Mouse (Mus musculus) lung, postnatal 4 days (tissue): ENCODE measurements around the gene Zfp362.

Experiments
- DNase-seq, 2 experiments: peaks; one replicate each; pipeline ENCODE4 v3.0.0; 2021

Gene Zfp362

DNA sequence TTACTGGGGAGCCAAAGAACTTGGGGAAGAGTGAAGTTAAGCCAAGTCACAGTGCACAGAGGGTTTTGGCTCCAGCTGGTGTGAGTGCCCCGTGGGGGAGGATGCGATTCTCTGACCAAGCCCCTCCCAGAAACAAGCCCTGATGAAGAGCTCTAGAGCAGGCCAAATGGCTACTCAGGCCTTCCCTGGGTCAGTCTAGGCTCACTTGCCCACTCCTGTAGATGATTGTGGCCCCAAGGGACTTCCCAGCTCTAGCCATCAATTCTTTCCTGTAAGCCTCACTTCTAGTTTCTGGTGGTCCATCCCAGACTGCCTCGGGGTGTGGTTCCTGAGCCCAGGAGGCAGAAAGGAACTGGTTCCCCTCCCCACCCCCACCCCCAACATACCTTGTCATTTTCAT lies 50.8 kb downstream of the Zfp362 start, which contains the start of gene A3galt2:
TSS of gene A3galt2 (plus strand) at position 301 of the 400 bp plus-strand sequence.
- peak in 1 of 2 experiments; percentile 17 for DNase-seq

DNA sequence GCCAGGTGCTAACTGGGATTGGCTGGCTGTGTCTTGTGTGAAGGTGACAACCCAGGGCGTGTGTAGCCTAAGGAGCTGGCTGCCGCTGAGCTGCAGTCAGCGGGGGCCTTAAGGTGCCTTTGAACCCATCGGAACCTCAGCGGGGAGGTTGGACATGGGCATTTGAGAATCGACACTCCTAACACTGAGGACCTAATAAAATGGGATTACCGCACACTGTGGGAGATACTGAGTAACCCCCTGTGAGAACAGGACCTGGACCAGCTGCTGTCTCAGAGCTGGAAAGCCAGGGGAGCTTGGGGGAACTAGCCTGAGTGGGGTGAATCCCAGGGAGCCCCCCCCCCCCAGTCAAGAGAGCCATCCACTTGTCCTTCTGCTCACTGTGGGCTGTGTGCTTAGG lies 52.3 kb downstream of the Zfp362 start:
- DNase-seq = peak in 1 of 2 experiments; percentile 19

DNA sequence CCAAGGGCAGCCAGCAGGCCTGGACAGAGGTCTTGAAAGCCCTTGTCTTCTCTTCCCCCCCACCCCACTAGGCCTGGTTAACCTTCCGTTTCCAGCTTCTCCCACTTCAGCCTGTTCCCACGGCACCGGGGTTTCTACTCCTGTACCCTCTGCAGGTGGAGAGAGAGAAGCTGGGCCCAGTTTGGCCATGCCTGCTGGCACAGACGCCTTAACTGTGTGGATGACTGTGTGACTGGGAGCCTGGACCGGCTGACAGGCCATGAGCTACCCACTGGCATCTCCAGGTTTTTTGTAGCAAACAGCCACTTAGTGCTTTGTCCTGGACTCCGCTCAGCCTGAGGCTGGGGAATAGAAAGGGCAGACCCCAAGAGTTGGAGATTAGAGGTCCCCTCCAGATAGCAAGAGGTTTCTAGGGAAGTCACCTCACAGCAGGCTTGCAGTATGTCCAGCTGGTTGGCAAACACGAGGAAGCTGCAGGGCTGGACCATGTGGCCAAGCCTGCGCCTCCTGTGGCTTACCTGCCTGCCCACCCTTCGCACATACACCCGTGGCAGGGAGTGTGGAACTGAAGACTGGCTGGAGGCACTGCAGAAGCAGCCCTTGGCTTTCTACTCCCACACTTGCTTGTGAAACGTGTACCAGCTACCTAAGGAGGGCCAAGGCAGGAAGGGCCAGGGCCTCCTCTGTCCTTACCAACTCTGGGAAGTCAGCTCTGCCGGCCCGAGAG lies 53.7 kb downstream of the Zfp362 start:
- DNase-seq = peak in 1 of 2 experiments; percentile 20

DNA sequence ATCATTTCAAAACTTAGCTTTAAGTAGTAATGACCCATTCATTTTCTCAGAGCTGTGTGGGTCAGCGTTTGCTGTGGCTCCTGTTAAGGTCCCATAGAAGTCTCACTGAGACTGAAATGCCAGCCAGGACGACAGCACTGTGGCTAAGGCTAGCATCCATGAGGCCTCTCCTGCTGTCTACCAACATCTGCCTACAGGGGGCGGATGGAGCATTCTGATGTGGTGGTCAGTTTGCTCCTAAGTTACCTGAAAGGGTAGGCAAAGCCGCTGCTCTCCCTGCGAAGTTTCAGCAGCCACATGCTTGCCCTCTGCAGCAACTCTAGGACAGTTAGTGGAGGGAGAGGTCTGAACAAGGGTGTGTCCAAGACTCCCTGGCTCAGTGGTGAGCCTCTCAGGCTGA lies 54.8 kb downstream of the Zfp362 start:
- peak in 1 of 2 experiments; percentile 22 for DNase-seq

DNA sequence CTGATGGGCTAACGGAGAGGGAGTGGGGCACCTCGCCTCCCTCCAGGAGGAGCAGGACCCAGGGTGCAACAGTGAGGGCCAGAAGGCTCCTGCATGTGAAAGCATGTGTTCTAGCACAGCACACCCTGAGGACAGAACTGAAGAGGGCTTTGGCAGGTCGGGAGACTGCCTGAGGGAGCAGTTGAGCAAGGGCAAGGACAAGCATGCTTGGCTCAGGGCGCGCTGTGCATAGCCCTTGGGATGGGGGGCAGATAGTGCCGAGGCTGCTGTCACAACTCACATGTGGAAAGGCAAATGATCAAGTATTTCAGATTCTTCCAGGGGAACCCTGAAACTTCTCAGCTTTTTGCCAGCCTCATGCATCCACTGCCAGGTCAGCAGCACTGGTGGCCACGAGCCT lies 57.5 kb downstream of the Zfp362 start:
- no peak for DNase-seq

DNA sequence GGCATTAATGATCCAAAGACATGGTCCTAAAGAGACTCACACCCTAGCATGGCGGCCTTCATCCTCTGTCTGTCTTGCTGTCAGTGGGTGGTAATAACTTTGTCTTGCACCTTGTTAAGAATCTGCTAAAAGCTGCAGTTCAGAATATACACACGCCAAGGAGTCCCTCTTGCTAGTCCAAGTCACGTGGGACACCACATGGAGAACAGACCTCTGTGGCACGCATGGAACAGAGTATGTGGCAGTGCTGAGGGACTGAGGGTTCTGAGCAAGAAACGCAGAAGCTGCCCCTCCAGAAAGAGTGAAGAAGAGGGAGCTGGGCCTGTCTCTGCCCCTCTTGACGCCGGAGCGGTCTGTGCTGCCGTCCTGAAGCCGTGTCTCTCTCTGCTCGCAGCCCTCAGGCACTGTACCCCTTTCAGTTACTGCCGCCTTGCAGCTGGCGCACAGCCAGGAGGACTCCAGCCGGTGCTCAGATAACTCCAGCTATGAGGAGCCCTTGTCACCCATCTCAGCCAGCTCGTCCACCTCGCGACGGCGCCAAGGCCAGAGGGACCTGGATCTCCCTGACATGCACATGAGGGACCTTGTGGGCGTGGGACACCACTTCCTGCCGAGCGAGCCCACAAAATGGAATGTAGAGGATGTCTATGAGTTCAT lies 58.1 kb downstream of the Zfp362 start:
- peak in 1 of 2 experiments; percentile 38 for DNase-seq

DNA sequence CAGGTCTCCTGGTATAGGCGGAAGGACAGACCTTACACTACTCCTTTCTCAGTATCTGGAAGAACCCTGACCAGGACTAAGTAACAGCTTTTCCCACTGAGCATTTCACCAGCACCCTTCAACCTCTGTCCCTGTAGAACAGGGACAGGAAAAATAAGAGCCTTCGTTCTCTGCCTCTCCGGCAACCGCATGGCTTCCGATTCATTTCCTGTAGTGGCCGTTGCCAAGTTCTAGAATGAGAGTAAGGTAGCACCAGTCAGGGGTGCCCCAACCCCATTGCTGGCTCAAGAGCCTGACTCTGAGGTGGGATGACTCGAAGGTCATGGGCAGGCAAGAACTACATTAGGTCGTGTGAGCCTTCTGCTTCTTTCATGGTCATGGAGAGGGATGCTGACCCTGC lies 60.7 kb downstream of the Zfp362 start:
- peak in 1 of 2 experiments; percentile 17 for DNase-seq

DNA sequence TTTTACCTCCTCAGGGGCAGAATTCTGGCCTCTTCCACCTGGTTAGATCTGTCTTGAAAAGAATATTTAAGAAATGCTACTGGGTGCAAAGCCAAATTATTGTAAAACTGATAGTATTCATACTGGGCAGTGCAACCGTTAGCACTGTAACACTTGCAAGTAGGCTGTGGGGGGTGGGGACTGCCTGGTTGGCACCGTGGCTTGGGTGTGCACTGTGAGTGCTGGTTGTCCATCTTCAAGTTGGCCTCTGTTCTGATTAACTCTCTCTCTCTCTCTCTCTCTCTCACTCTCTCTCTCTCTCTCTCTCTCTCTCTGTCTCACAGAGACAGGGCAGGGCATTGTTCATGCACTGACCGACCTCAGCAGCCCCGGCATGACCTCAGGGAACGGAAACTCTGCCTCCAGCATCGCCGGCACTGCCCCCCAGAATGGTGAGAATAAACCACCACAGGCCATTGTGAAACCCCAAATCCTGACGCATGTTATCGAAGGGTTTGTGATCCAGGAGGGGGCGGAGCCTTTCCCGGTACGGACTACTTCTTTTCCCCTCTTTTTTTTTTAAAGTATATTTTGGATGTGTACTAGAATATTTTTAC lies 62.7 kb downstream of the Zfp362 start:
- DNase-seq = peak in 1 of 2 experiments; percentile 14

DNA sequence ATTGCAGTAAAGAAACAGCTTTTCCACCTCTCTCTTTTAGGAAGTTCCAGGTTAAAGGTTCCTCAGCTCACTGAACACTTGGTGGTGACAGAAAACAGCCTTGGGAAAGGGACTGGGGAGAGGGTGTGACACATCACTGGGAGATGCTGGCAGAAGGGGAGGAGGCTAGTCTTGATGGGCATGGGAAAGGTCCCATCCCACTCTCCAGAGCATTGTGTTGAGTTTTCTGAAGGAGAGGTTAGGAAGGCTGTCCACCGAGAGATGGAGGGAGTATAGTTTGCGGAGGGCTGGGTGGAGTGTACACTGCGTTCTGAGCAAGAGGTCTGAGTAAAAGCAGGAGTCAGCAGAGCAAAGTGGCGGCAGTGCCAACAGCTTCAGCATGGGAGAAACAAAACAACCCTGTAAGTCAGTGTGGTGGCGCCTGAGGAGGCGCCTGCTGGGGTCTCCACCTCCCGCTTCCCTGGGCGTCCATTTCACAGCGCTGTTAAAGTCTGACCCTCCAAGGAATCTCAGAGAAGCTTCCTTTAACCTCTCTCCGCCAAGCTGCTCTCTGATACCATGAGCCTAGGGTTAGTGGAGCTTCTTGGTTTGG lies 63.4 kb downstream of the Zfp362 start:
- peak in 1 of 2 experiments; percentile 23 for DNase-seq

DNA sequence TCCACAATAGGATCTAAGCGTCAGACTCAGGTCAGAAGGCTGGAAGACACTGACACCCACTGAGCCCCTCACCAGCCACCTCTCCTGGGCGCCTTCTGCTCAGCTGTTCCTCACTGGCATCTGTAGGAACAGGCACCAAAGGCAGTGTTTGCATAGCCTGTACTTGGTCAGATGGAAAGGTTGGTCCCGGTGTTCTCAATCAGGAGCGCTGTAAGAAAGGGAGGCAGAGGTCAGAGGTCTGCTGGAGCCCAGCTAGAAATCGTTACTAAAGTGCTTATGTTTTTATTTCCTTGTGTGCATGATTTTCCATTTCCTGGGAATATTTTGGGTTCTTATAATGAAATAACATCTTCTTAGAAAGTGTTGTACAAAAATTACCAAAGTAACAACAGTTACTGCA lies 63.9 kb downstream of the Zfp362 start:
- DNase-seq = peak in 1 of 2 experiments; percentile 16

DNA sequence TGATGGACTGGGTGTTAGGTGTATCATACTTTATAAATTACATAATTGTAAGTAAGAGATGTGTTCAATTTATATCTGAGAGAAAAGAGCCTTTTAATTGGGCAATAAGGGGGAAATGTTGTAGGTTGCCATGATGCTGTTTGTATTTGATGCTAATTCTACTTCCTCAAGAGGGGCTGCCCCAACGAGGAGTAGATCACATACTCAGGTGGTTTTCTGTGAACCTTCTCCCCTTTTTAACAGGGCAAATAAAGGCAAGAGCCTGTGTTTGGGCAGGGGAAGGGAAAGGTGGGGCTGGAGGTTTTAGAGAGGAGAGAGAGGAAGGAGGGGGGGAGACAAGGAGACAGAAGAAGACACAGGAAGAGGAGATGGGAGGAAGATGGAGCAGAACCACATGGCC lies 65.0 kb downstream of the Zfp362 start:
- DNase-seq = peak in 1 of 2 experiments; percentile 1

DNA sequence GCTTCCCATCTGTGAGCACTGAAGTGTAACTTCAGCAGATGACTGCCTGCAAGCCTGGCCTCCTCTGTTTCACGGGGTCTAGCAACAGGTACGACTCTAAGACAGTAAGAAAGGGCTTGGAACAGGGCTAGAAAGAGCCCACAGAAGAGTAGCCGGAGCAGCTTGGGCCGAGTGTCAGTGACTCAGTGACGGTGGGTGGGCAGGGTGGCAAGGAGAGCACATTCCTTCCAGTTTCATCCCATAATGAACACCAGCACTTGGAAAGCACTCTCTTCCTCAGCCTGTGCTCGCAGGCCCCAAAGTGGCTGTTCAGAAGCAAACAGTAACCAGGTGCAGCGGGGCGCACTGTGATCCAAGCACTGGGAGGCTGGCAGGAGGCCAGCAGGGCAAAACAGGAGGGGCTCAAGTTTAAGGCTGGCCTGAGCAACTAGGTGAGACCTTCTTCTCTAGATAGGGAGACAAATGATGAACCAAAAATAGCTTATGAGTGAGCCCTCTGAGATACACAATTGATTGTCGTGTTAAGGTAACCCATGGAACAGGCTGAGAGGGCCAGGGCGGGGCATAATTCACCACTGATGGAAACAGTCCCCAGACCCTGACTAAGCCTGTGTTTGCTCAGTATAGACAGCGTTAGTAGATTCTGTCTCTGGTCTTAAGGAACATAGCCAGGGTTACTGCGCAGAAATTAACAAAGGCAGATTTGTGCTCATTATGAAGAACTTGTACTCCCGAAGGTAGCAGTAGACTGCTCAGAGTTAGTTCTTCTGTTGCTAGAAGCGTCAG lies 67.8 kb downstream of the Zfp362 start:
- no peak for DNase-seq

DNA sequence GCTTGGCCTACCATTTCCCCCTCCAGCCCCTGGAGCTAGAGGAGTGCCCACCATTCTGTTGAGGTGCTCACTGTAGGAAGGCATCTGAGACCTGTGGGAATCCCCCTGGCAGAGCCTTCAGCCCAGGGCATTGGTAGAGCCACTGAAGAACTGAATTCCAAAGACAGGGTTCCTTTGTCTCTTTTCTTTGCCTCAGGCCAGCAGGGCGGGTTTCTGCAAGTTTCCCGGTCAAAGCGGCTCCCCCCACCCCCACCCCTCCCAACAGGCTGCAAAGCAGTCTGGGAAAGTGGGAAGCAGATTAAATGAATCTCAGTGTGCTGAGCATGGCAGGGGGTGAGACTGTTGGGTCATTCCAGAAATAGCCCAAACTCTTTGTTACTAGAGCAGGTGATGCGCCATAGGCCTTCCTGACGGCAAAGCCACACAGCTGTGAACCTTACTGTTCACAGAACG lies 68.7 kb downstream of the Zfp362 start:
- DNase-seq = no peak

DNA sequence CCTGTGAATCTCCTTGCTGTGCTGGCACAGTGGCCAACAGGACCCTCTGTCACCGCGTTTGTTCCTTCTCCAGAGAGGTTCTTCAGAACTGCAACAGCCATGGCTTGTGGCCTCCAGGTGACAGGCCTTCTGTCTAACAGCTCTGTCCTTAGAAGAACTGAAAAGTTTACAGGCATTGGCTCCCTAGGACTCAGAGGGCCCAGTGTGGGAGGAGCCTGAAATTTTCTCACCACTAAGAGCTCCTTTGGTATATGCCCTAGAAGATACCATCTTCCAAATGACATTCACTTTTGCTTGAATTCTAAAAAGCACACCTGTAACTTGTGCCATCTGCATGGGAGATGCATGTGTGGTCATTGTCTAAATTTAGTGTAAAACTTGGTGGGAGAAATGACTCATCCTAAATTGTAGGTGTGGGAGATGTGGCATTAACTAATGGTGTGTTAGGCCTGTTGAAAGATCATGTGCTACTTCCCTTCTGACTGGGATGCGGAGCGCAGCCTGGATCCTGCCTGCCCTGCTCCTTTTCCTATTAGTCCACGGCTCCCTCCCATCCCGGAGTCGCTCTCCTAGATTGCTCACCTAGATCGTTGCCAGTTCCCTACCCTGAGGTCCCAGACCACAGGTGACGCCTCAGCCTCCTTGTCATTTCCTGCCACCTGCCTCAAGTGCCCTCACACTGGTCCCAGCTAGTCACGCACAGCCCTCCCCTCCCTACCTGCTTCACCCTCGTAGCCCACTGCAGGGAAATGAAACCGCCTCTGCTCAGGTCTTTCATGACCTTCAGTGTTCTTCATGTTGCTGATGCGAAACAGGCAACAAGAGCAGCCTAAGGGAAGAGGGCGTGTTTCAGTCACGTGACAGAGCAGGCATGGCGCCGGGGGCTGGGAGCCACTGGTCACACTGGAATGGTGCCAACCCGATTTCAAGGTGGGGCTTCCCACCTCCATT lies 70.8 kb downstream of the Zfp362 start:
- DNase-seq = peak; percentile 43 to 62

DNA sequence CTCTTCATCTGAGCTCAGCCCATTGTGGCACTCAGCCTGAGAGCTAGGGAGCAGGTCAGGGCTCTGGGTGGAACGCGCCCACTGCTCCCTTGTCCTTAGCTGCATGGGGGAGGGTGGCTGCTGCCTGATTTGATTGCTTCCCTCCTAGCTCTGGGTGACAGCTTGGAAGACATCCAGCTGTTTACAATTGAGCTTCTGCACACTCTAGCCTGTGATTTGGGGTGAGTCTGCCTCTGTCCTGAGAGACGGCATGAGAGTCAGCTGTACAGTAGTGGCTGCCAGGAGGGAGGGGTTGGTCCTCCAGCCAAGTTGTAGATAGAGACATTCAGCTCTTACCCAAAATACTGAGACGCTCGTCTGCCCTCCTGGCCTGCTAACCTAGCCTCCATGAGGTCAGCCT lies 71.6 kb downstream of the Zfp362 start:
- DNase-seq = peak; percentile 77 to 91

DNA sequence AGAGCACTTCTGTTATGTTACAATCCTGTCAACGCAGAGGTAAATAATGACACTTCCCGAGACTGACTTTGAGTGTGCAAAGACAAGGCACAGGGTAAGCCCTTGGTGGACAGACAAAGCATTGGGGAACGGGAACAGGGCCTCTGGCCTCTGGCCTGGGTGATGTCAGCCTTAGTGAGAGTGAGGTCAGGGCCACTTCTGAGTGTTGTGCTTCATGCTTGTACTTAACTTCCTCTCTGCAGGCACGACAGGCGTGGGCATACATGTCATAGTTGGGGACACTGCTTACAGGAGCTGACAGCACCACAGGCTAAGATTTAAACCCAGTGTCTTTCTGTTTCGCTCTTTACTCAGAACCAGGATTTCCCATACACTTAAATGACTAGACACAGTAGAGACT lies 72.3 kb downstream of the Zfp362 start:
- peak; percentile 66 to 69 for DNase-seq

DNA sequence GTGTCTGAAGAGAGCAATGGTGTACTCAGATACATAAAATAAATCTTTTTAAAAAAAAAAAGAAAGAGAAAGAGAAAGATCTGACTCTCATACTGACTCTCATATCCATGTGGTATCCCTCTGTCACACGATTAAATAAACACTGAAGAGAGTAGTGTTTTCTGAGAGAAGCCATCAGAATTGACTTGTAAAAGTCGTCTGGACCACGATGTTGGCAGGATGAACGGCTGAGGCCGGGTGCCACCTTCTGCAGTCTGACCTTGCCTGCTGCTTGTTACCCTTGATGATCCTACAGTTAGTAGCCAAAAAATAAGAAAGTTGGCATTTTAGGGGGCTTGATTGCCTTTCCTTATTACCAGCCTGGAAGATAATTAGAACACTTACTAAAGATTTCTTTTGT lies 73.1 kb downstream of the Zfp362 start:
- peak in 1 of 2 experiments; percentile 59 for DNase-seq

DNA sequence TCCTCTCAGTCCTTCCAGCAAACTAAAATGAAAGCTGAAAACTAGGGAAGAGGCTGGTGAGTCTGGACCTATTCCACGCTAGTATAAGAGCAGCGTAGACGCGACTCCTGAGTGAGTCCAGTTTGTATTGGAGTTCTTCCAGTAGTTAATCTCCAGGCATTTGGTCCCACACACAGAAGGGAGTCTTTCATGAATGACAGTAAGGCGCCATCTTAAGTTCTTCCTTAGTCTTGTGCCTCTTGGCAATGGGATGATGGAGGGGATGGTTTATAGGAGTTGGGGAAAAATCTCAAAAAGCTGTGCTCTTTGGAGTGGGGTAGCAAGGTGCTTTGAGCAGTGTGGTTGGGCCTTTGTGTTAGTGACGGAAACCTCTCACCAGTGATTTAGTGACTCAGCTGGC lies 75.6 kb downstream of the Zfp362 start:
- no peak for DNase-seq

DNA sequence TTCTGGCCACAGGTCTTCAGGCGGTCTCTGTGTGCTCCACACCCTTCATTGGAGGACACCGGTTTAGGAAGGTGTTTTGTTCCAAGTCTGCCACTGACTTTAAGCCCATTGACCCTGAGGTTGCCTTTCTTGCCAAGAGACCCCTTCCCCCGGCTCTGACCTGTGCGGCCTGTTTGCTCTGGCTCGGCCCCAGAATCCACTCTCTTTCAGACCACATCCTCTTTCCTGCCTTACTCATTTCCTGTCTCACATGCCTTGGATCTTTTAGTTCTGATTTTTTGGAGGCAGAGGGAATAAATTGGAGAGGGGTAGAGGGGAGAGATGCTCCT lies 76.2 kb downstream of the Zfp362 start:
- DNase-seq = peak; percentile 56 to 59

DNA sequence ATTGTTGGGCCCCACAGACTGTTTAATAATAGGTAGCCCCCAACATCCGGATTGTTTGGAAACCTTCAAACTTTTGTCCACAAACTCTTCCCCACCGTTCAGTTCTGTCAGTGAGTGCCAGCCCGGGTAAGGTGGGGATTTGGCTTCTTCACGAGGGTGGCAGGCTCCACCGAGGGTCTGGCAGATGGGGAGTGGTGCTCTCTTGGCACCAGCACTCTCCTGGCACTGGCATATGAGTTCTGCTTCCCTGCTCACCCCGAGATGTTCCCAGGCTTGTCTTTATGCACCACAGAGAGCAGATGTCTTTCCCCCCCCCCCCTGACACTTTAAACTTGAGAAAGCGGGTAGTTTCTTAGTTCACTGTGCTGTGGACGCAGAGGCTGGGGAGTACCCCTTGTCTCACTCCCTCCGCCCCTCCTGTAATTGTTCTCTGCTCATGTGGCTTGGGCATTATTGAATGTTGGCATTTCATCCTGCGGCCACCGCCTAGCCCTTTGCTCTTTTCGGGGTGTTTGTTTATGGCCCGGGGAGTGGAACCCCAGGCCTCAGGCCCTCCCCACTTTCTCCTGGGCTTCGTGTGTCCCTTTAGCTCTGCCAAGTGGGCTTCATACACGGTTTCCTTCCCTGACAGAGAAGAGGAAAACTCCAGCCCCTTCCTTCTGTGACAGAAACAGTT lies 76.7 kb downstream of the Zfp362 start:
- peak; percentile 36 to 50 for DNase-seq

DNA sequence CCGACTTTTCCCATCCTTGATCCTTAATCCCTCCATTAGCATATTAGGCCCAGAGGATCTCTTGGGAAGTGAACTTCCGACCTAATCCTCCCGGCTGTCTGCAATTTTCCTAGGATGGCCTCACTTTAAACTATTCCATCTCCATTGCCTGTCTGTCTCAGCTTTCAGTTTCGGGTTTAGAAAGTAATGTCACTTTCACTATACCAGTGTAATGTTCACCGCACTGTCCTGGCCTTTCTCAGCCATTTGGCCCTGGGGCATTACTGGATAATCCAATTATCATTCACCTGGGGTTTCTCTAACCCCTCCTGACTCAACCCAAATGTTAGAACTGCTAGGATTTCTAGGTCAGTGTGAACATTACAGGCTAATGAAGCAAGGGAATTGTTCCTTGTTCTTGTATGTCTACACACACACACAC lies 77.4 kb downstream of the Zfp362 start:
- DNase-seq = no peak
